Mouse (Mus musculus): ENCODE measurements around the gene Cnn3. TPM values are rescaled to one million over a fixed set of nuclear protein-coding genes. Genes with fewer than 3 reads are reported as not detected.

The Cnn3 gene
- polyA plus RNA-seq, 1 experiment from 2014 or later: 645 TPM

GRCm38 (mm10) chr3:121461477-121461876 lies 35.2 kb downstream of the Cnn3 start:
- no peaks in the 10 kb centered on the region for H3K27me3 ChIP-seq
- no peak for ATAC-seq (replicated peaks)
- 90% methylated on average over 13 of the region's 13 CpGs for WGBS
- H3K36me3 ChIP-seq: peaks cover 38% of the 10 kb centered on the region
- H3K27ac ChIP-seq (replicated peaks): no peak overlapping the region
- H3K4me1 ChIP-seq: peaks cover 3% of the 10 kb centered on the region
- H3K9me3 ChIP-seq: no peaks in the 10 kb centered on the region
- H3K4me2 ChIP-seq (replicated peaks): no peak overlapping the region
- no peak overlapping the region for H3K9ac ChIP-seq (replicated peaks)
- no peak overlapping the region for H3K4me3 ChIP-seq

GRCm38 (mm10) chr3:121462782-121463181 lies 36.5 kb downstream of the Cnn3 start:
- WGBS: 89% methylated on average over 3 of the region's 3 CpGs
- H3K9ac ChIP-seq (replicated peaks): no peak overlapping the region
- no peak overlapping the region for H3K4me2 ChIP-seq (replicated peaks)
- no peak for ATAC-seq (replicated peaks)
- no peak overlapping the region for H3K27ac ChIP-seq (replicated peaks)
- H3K36me3 ChIP-seq: peaks cover 27% of the 10 kb centered on the region
- H3K27me3 ChIP-seq: no peaks in the 10 kb centered on the region
- peaks cover 3% of the 10 kb centered on the region for H3K4me1 ChIP-seq
- no peak overlapping the region for H3K4me3 ChIP-seq
- H3K9me3 ChIP-seq: no peaks in the 10 kb centered on the region

GRCm38 (mm10) chr3:121464733-121465305 lies 38.5 kb downstream of the Cnn3 start:
- Histone ChIP-seq H3K4me2 (replicated peaks) (no peak overlapping the region), H3K4me3 (no peak overlapping the region), H3K9me3 (no peaks in the 10 kb centered on the region), H3K27me3 (no peaks in the 10 kb centered on the region), H3K4me1 (peaks cover 8% of the 10 kb centered on the region), H3K9ac (replicated peaks) (no peak overlapping the region), H3K27ac (replicated peaks) (peak overlapping the region; percentile 6), H3K36me3 (peaks cover 11% of the 10 kb centered on the region; the same call in 1 of the 2 replicates)
- no peak for ATAC-seq (replicated peaks)
- 23% methylated on average over 7 of the region's 7 CpGs for WGBS

- no peak for ATAC-seq (replicated peaks)
- Histone ChIP-seq H3K9ac (replicated peaks) (no peak overlapping the region), H3K4me2 (replicated peaks) (no peak overlapping the region), H3K4me1 (peaks cover 8% of the 10 kb centered on the region), H3K36me3 (peaks cover 4% of the 10 kb centered on the region; the same call in 1 of the 2 replicates), H3K4me3 (no peak overlapping the region), H3K9me3 (no peaks in the 10 kb centered on the region), H3K27me3 (no peaks in the 10 kb centered on the region), H3K27ac (replicated peaks) (no peak overlapping the region)
- 67% methylated on average over 10 of the region's 10 CpGs for WGBS
These were observed 39.5 kb downstream of the Cnn3 start for GRCm38 (mm10) chr3:121465795-121466194.

GRCm38 (mm10) chr3:121467094-121467552 lies 40.8 kb downstream of the Cnn3 start:
- 85% methylated on average over 10 of the region's 10 CpGs for WGBS
- Histone ChIP-seq H3K27ac (replicated peaks) (no peak overlapping the region), H3K9ac (replicated peaks) (no peak overlapping the region), H3K4me3 (no peak overlapping the region), H3K27me3 (no peaks in the 10 kb centered on the region), H3K36me3 (no peaks in the 10 kb centered on the region), H3K4me2 (replicated peaks) (no peak overlapping the region), H3K9me3 (no peaks in the 10 kb centered on the region), H3K4me1 (peaks cover 8% of the 10 kb centered on the region)
- ATAC-seq (replicated peaks): no peak

GRCm38 (mm10) chr3:121468136-121468535 lies 41.8 kb downstream of the Cnn3 start:
- no peaks in the 10 kb centered on the region for H3K9me3 ChIP-seq
- no peak for ATAC-seq (replicated peaks)
- H3K9ac ChIP-seq (replicated peaks): no peak overlapping the region
- peaks cover 8% of the 10 kb centered on the region for H3K4me1 ChIP-seq
- no peak overlapping the region for H3K4me3 ChIP-seq
- 9% methylated on average over 2 of the region's 2 CpGs for WGBS
- H3K27ac ChIP-seq (replicated peaks): no peak overlapping the region
- H3K27me3 ChIP-seq: no peaks in the 10 kb centered on the region
- H3K4me2 ChIP-seq (replicated peaks): no peak overlapping the region
- no peaks in the 10 kb centered on the region for H3K36me3 ChIP-seq

GRCm38 (mm10) chr3:121469185-121469975 lies 43.1 kb downstream of the Cnn3 start:
- WGBS: 4% methylated on average over 13 of the region's 13 CpGs
- Histone ChIP-seq H3K4me2 (replicated peaks) (0 out of 2 replicates have a peak overlapping the region, but pooled peaks have one; percentile 0), H3K9me3 (no peaks in the 10 kb centered on the region), H3K4me1 (peaks cover 8% of the 10 kb centered on the region), H3K36me3 (no peaks in the 10 kb centered on the region), H3K9ac (replicated peaks) (no peak overlapping the region), H3K4me3 (no peak overlapping the region), H3K27me3 (no peaks in the 10 kb centered on the region), H3K27ac (replicated peaks) (peak overlapping the region; percentile 57)
- peak; percentile 77 for ATAC-seq (replicated peaks)

GRCm38 (mm10) chr3:121471703-121472102 lies 45.4 kb downstream of the Cnn3 start:
- 81% methylated on average over 11 of the region's 11 CpGs for WGBS
- peaks cover 5% of the 10 kb centered on the region for H3K4me1 ChIP-seq
- no peak overlapping the region for H3K4me2 ChIP-seq (replicated peaks)
- H3K36me3 ChIP-seq: no peaks in the 10 kb centered on the region
- no peaks in the 10 kb centered on the region for H3K9me3 ChIP-seq
- no peak for ATAC-seq (replicated peaks)
- H3K9ac ChIP-seq (replicated peaks): no peak overlapping the region
- no peak overlapping the region for H3K4me3 ChIP-seq
- H3K27me3 ChIP-seq: no peaks in the 10 kb centered on the region
- no peak overlapping the region for H3K27ac ChIP-seq (replicated peaks)

- Histone ChIP-seq H3K27me3 (no peaks in the 10 kb centered on the region), H3K4me3 (no peak overlapping the region), H3K4me2 (replicated peaks) (no peak overlapping the region), H3K27ac (replicated peaks) (no peak overlapping the region), H3K9ac (replicated peaks) (no peak overlapping the region), H3K4me1 (peaks cover 2% of the 10 kb centered on the region; the same call in 1 of the 2 replicates), H3K9me3 (no peaks in the 10 kb centered on the region), H3K36me3 (no peaks in the 10 kb centered on the region)
- 63% methylated on average over 3 of the region's 3 CpGs for WGBS
- no peak for ATAC-seq (replicated peaks)
These were observed 48.4 kb downstream of the Cnn3 start for GRCm38 (mm10) chr3:121474738-121475137.

GRCm38 (mm10) chr3:121480030-121480960 lies 54.0 kb downstream of the Cnn3 start:
- 35% methylated on average over 26 of the region's 26 CpGs for WGBS
- peak; percentile 53 for ATAC-seq (replicated peaks)
- no peak overlapping the region for H3K4me3 ChIP-seq
- 0 out of 2 replicates have a peak overlapping the region, but pooled peaks have one; percentile 6 for H3K9ac ChIP-seq (replicated peaks)
- peaks cover 32% of the 10 kb centered on the region for H3K4me1 ChIP-seq
- H3K4me2 ChIP-seq (replicated peaks): no peak overlapping the region
- H3K27me3 ChIP-seq: no peaks in the 10 kb centered on the region
- H3K9me3 ChIP-seq: no peaks in the 10 kb centered on the region
- no peaks in the 10 kb centered on the region for H3K36me3 ChIP-seq
- peak overlapping the region; percentile 83 for H3K27ac ChIP-seq (replicated peaks)

- Histone ChIP-seq H3K4me3 (no peak overlapping the region), H3K36me3 (no peaks in the 10 kb centered on the region), H3K4me1 (peaks cover 36% of the 10 kb centered on the region), H3K9ac (replicated peaks) (no peak overlapping the region), H3K27ac (replicated peaks) (peak overlapping the region; percentile 69), H3K27me3 (no peaks in the 10 kb centered on the region), H3K4me2 (replicated peaks) (no peak overlapping the region), H3K9me3 (no peaks in the 10 kb centered on the region)
- peak; percentile 81 for ATAC-seq (replicated peaks)
- 32% methylated on average over 8 of the region's 8 CpGs for WGBS
These were observed 54.7 kb downstream of the Cnn3 start for GRCm38 (mm10) chr3:121480961-121481436.
